ENCODE assay signal across 16 mouse cellular contexts in the genomic region with DNA sequence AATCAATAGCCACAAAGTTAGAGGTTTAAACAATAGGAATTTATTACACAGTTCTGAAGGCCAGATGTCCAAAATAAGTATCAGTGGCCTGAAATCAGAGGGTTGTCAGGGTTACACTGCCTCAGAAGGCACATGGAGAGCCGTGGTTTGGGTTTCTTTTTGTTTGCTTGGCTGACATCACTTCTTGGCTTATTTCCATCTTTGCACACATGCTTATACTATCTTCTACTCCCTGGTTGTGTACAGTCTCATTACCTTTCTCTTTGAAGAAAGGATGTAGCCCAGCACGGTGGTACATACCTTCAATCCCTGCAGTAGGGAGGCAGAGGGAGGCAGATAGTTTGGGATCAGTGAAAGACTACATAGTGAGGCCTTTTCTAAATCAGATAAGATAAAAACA. TPM values are rescaled to one million over a fixed set of nuclear protein-coding genes. Genes with fewer than 3 reads are reported as not detected.
DNase-seq lines count a peak whose midpoint lies in the region; ATAC-seq and TF ChIP-seq lines count a peak whose summit lies in the region.
"Had no signal": no experiment of that assay in that cellular context is flagged by ENCODE, and none has a peak within 500 bp of the region (broad histone marks: within the 10 kb centered on the region; RNA-seq: fewer than 3 reads in every experiment).

No protein-coding gene starts in this region.

- H3K9ac ChIP-seq in hindbrain, postnatal 0 days (replicated peaks; ENCODE audit: low read length) = no peak overlapping the region
- H3K9ac ChIP-seq in hindbrain, embryonic 11.5 days (ENCODE audit: low read depth, low read length) = no peak overlapping the region
- H3K9ac ChIP-seq in lung, embryonic 16.5 days (ENCODE audit: low read length) = no peak overlapping the region
- H3K9ac ChIP-seq: limb, embryonic 15.5 days had no signal

- no peaks in the 10 kb centered on the region for H3K36me3 ChIP-seq in hindbrain, postnatal 0 days (ENCODE audit: insufficient read depth, low read length)
- H3K36me3 ChIP-seq in hindbrain, embryonic 11.5 days (ENCODE audit: control insufficient read depth, insufficient read depth, low read length) = no peaks in the 10 kb centered on the region
- H3K36me3 ChIP-seq in lung, embryonic 16.5 days (ENCODE audit: control insufficient read depth, insufficient read depth, low read length) = no peaks in the 10 kb centered on the region
- H3K36me3 ChIP-seq: limb, embryonic 15.5 days had no signal

- no peak overlapping the region for H3K27ac ChIP-seq in hindbrain, postnatal 0 days
- H3K27ac ChIP-seq in hindbrain, embryonic 11.5 days (ENCODE audit: low read depth, low read length) = no peak overlapping the region
- no peak overlapping the region for H3K27ac ChIP-seq in lung, embryonic 16.5 days (ENCODE audit: low read length)
- H3K27ac ChIP-seq: limb, embryonic 15.5 days had no signal

- TF ChIP-seq CTCF in hindbrain, postnatal 0 days (IDR thresholded peaks at IDR 0.05; ENCODE audit: low read depth) = no peak

- H3K4me1 ChIP-seq in hindbrain, postnatal 0 days (ENCODE audit: insufficient read depth, low read length) = no peaks in the 10 kb centered on the region
- H3K4me1 ChIP-seq in hindbrain, embryonic 11.5 days (replicated peaks; ENCODE audit: control insufficient read depth, insufficient read depth, low read length) = no peaks in the 10 kb centered on the region
- no peaks in the 10 kb centered on the region; the same call in 1 of the 2 replicates for H3K4me1 ChIP-seq in lung, embryonic 16.5 days (replicated peaks; ENCODE audit: control insufficient read depth, insufficient read depth, low read length)
- H3K4me1 ChIP-seq: limb, embryonic 15.5 days had no signal

- no peak for ATAC-seq in hindbrain, postnatal 0 days
- ATAC-seq in hindbrain, embryonic 11.5 days (ENCODE audit: low FRiP score) = no peak
- peak; percentile 47; the same call in 1 of the 2 replicates for ATAC-seq in lung, embryonic 16.5 days (ENCODE audit: low read depth)
- ATAC-seq in megakaryocyte-erythroid progenitor cell, adult 5-6 weeks (replicated peaks; ENCODE audit: low FRiP score, low TSS enrichment, poor library complexity, severe bottlenecking) = 0 out of 2 replicates have a peak, but pooled peaks have one; percentile 44

- peak; percentile 15 for DNase-seq in hindbrain, postnatal 0 days (ENCODE audit: low spot score)
- no peak for DNase-seq in hindbrain, embryonic 11.5 days (ENCODE audit: low spot score)
- no peak for DNase-seq in lung, postnatal 4 days
- peak; percentile 33 for DNase-seq in Muller cell, postnatal 12 days (ENCODE audit: inconsistent ontology term)
- DNase-seq in c-Kit-positive CD71-positive TER-119-positive erythroid progenitor cells, embryonic 14.5 days (ENCODE audit: low spot score) = no peak
- no peak for DNase-seq in right cerebral cortex, postnatal 10 days (ENCODE audit: low spot score in 2 of 2)
- DNase-seq: cerebellum, postnatal 14 days; gastrocnemius, postnatal 10 days; kidney, postnatal 36 days; right cerebral cortex, postnatal 25 days had no signal

- H3K9me3 ChIP-seq in hindbrain, postnatal 0 days (ENCODE audit: low read length) = no peaks in the 10 kb centered on the region
- H3K9me3 ChIP-seq in hindbrain, embryonic 11.5 days (ENCODE audit: control insufficient read depth, low read length) = no peaks in the 10 kb centered on the region
- no peaks in the 10 kb centered on the region for H3K9me3 ChIP-seq in lung, embryonic 16.5 days (ENCODE audit: control insufficient read depth, low read length)
- H3K9me3 ChIP-seq: limb, embryonic 15.5 days; megakaryocyte, embryonic 14.5 days had no signal

- peaks cover 11% of the 10 kb centered on the region; the same call in 1 of the 2 replicates for H3K27me3 ChIP-seq in hindbrain, postnatal 0 days (ENCODE audit: insufficient read depth, low read length)
- 0 out of 2 replicates have a peak, but pooled peaks cover 2% of the 10 kb centered on the region for H3K27me3 ChIP-seq in hindbrain, embryonic 11.5 days (ENCODE audit: control insufficient read depth, insufficient read depth, low read length)
- H3K27me3 ChIP-seq in lung, embryonic 16.5 days (ENCODE audit: control insufficient read depth, insufficient read depth, low read depth, low read length) = no peaks in the 10 kb centered on the region
- H3K27me3 ChIP-seq: CH12.LX; limb, embryonic 15.5 days; megakaryocyte, embryonic 14.5 days had no signal

- H3K4me3 ChIP-seq in hindbrain, postnatal 0 days (ENCODE audit: low read length) = no peak overlapping the region
- no peak overlapping the region for H3K4me3 ChIP-seq in hindbrain, embryonic 11.5 days (ENCODE audit: low read depth, low read length)
- no peak overlapping the region for H3K4me3 ChIP-seq in lung, embryonic 16.5 days (ENCODE audit: low read length)
- H3K4me3 ChIP-seq: limb, embryonic 15.5 days; megakaryocyte, embryonic 14.5 days; myocyte had no signal

- 60% methylated on average over 2 of the region's 2 CpGs for WGBS in hindbrain, postnatal 0 days
- WGBS in hindbrain, embryonic 11.5 days = 75% methylated on average over 2 of the region's 2 CpGs
- WGBS in lung, embryonic 16.5 days = 30% methylated on average over 2 of the region's 2 CpGs

- H3K4me2 ChIP-seq in hindbrain, postnatal 0 days (ENCODE audit: low read depth, low read length) = no peak overlapping the region
- no peak overlapping the region for H3K4me2 ChIP-seq in hindbrain, embryonic 11.5 days (replicated peaks; ENCODE audit: low read depth, low read length)
- H3K4me2 ChIP-seq in lung, embryonic 16.5 days (ENCODE audit: low read depth, low read length) = no peak overlapping the region
- H3K4me2 ChIP-seq: limb, embryonic 15.5 days had no signal

RNA-seq across cellular contexts. Expression of a gene that starts 12.2 kb away (rescaled TPM):
- 38.8 and 55.3 TPM in 2 replicates for total RNA-seq in hindbrain, postnatal 0 days (2014; rRNA removed)
- 31.5 and 32.7 TPM in 2 replicates for polyA plus RNA-seq in hindbrain, postnatal 0 days (2015; fragmentation: Nextera tagmentation; extraction: Ambion mirVana)
- polyA plus RNA-seq in hindbrain, embryonic 11.5 days (2014; fragmentation: Nextera tagmentation; extraction: Ambion mirVana) = 18.2 and 22.6 TPM in 2 replicates
- polyA plus RNA-seq in lung, embryonic 16.5 days (2015; fragmentation: Nextera tagmentation; extraction: Ambion mirVana) = 16.6 and 16.9 TPM in 2 replicates
- total RNA-seq in megakaryocyte-erythroid progenitor cell, adult 5-6 weeks (2014; fragmentation: Nextera tagmentation) = 28.9 and 32.5 TPM in 2 replicates
- 19.1 and 24.6 TPM in 2 replicates for total RNA-seq in megakaryocyte-erythroid progenitor cell, adult 5-6 weeks (2017)

Comparison
In these comparisons a context has a peak if more than half of its experiments do, and no peak if none do; other contexts are left out.
1. DNase-seq: peak in hindbrain, postnatal 0 days (single experiment) and Muller cell, postnatal 12 days (single experiment); none in hindbrain, embryonic 11.5 days (single experiment), lung, postnatal 4 days (0 of 2), c-Kit-positive CD71-positive TER-119-positive erythroid progenitor cells, embryonic 14.5 days (single experiment) and right cerebral cortex, postnatal 10 days (0 of 2).
2. ATAC-seq: peak in lung, embryonic 16.5 days (single experiment) and megakaryocyte-erythroid progenitor cell, adult 5-6 weeks (single experiment); none in hindbrain, postnatal 0 days (single experiment) and hindbrain, embryonic 11.5 days (single experiment).